Mouse (Mus musculus): Measurements from ENCODE around the gene Pebp1. TPM values are rescaled to one million over a fixed set of nuclear protein-coding genes. Genes with fewer than 3 reads are reported as not detected.

The Pebp1 gene
- polyA plus RNA-seq, 1 experiment from 2014 or later = 861 TPM

GRCm38 (mm10) chr5:117313420-117313819 lies 26.0 kb upstream of the Pebp1 start:
- DNase-seq (ENCODE audit: low spot score) (peak; percentile 62), ATAC-seq (replicated peaks; ENCODE audit: insufficient number of reproducible peaks, low FRiP score, low TSS enrichment, low read depth) (0 out of 2 replicates have a peak, but pooled peaks have one; percentile 29)
- Histone ChIP-seq H3K4me1 (ENCODE audit: control insufficient read depth, insufficient read depth, low read length) (no peaks in the 10 kb centered on the region), H3K9ac (replicated peaks; ENCODE audit: low read length) (no peak overlapping the region), H3K36me3 (replicated peaks; ENCODE audit: control insufficient read depth, insufficient read depth, low read depth, low read length) (no peaks in the 10 kb centered on the region), H3K4me3 (ENCODE audit: low read depth, low read length) (no peak overlapping the region), H3K9me3 (replicated peaks; ENCODE audit: control insufficient read depth, low read length) (no peaks in the 10 kb centered on the region), H3K27ac (replicated peaks; ENCODE audit: low read depth, low read length) (no peak overlapping the region), H3K4me2 (ENCODE audit: low read depth, low read length) (peak overlapping the region; percentile 17; the same call in 1 of the 2 replicates), H3K27me3 (ENCODE audit: control insufficient read depth, insufficient read depth, low read length) (0 out of 2 replicates have a peak, but pooled peaks cover 3% of the 10 kb centered on the region)
- 24% methylated on average over 14 of the region's 14 CpGs for WGBS

- ATAC-seq (replicated peaks; ENCODE audit: insufficient number of reproducible peaks, low FRiP score, low TSS enrichment, low read depth) (no peak), DNase-seq (ENCODE audit: low spot score) (peak; percentile 68)
- no peaks in the 10 kb centered on the region for H3K36me3 ChIP-seq (replicated peaks; ENCODE audit: control insufficient read depth, insufficient read depth, low read depth, low read length)
- no peak overlapping the region for H3K27ac ChIP-seq (replicated peaks; ENCODE audit: low read depth, low read length)
- H3K9ac ChIP-seq (replicated peaks; ENCODE audit: low read length) = no peak overlapping the region
- 38% methylated on average over 11 of the region's 11 CpGs for WGBS
- H3K4me1 ChIP-seq (ENCODE audit: control insufficient read depth, insufficient read depth, low read length) = no peaks in the 10 kb centered on the region
- H3K9me3 ChIP-seq (replicated peaks; ENCODE audit: control insufficient read depth, low read length) = no peaks in the 10 kb centered on the region
- no peak overlapping the region for H3K4me2 ChIP-seq (ENCODE audit: low read depth, low read length)
- H3K27me3 ChIP-seq (ENCODE audit: control insufficient read depth, insufficient read depth, low read length) = no peaks in the 10 kb centered on the region
- H3K4me3 ChIP-seq (ENCODE audit: low read depth, low read length) = no peak overlapping the region
Measured at GRCm38 (mm10) chr5:117307699-117308098, 20.3 kb upstream of the Pebp1 start.

- H3K9me3 ChIP-seq (replicated peaks; ENCODE audit: control insufficient read depth, low read length) = no peaks in the 10 kb centered on the region
- no peaks in the 10 kb centered on the region for H3K36me3 ChIP-seq (replicated peaks; ENCODE audit: control insufficient read depth, insufficient read depth, low read depth, low read length)
- no peak overlapping the region for H3K4me2 ChIP-seq (ENCODE audit: low read depth, low read length)
- ATAC-seq (replicated peaks; ENCODE audit: insufficient number of reproducible peaks, low FRiP score, low TSS enrichment, low read depth) (no peak), DNase-seq (ENCODE audit: low spot score) (no peak)
- H3K27ac ChIP-seq (replicated peaks; ENCODE audit: low read depth, low read length) = no peak overlapping the region
- H3K9ac ChIP-seq (replicated peaks; ENCODE audit: low read length) = no peak overlapping the region
- H3K27me3 ChIP-seq (ENCODE audit: control insufficient read depth, insufficient read depth, low read length) = no peaks in the 10 kb centered on the region
- 96% methylated on average over 2 of the region's 2 CpGs for WGBS
- H3K4me1 ChIP-seq (ENCODE audit: control insufficient read depth, insufficient read depth, low read length) = no peaks in the 10 kb centered on the region
- no peak overlapping the region for H3K4me3 ChIP-seq (ENCODE audit: low read depth, low read length)
Measured at GRCm38 (mm10) chr5:117306826-117307225, 19.4 kb upstream of the Pebp1 start.

- no peaks in the 10 kb centered on the region for H3K27me3 ChIP-seq (ENCODE audit: control insufficient read depth, insufficient read depth, low read length)
- no peak for DNase-seq (ENCODE audit: low spot score)
Measured at GRCm38 (mm10) chr5:117305754-117306153, 18.3 kb upstream of the Pebp1 start.

GRCm38 (mm10) chr5:117304947-117305346 lies 17.5 kb upstream of the Pebp1 start:
- ATAC-seq (replicated peaks; ENCODE audit: insufficient number of reproducible peaks, low FRiP score, low TSS enrichment, low read depth) (no peak), DNase-seq (ENCODE audit: low spot score) (peak; percentile 76)
- Histone ChIP-seq H3K4me1 (ENCODE audit: control insufficient read depth, insufficient read depth, low read length) (no peaks in the 10 kb centered on the region), H3K27ac (replicated peaks; ENCODE audit: low read depth, low read length) (no peak overlapping the region), H3K4me2 (ENCODE audit: low read depth, low read length) (no peak overlapping the region), H3K36me3 (replicated peaks; ENCODE audit: control insufficient read depth, insufficient read depth, low read depth, low read length) (no peaks in the 10 kb centered on the region), H3K9me3 (replicated peaks; ENCODE audit: control insufficient read depth, low read length) (no peaks in the 10 kb centered on the region), H3K27me3 (ENCODE audit: control insufficient read depth, insufficient read depth, low read length) (no peaks in the 10 kb centered on the region), H3K4me3 (ENCODE audit: low read depth, low read length) (no peak overlapping the region), H3K9ac (replicated peaks; ENCODE audit: low read length) (no peak overlapping the region)
- WGBS = 68% methylated on average over 7 of the region's 7 CpGs

More at GRCm38 (mm10) chr5:117305754-117306153, 18.3 kb upstream of the Pebp1 start:
- ATAC-seq (replicated peaks; ENCODE audit: insufficient number of reproducible peaks, low FRiP score, low TSS enrichment, low read depth) = no peak
- no peak overlapping the region for H3K27ac ChIP-seq (replicated peaks; ENCODE audit: low read depth, low read length)
- no peaks in the 10 kb centered on the region for H3K9me3 ChIP-seq (replicated peaks; ENCODE audit: control insufficient read depth, low read length)
- H3K4me1 ChIP-seq (ENCODE audit: control insufficient read depth, insufficient read depth, low read length) = no peaks in the 10 kb centered on the region
- no peak overlapping the region for H3K4me2 ChIP-seq (ENCODE audit: low read depth, low read length)
- H3K36me3 ChIP-seq (replicated peaks; ENCODE audit: control insufficient read depth, insufficient read depth, low read depth, low read length) = no peaks in the 10 kb centered on the region
- no peak overlapping the region for H3K4me3 ChIP-seq (ENCODE audit: low read depth, low read length)
- H3K9ac ChIP-seq (replicated peaks; ENCODE audit: low read length) = no peak overlapping the region
- 92% methylated on average over 5 of the region's 5 CpGs for WGBS

GRCm38 (mm10) chr5:117303691-117304579 lies 16.5 kb upstream of the Pebp1 start:
- Histone ChIP-seq H3K36me3 (replicated peaks; ENCODE audit: control insufficient read depth, insufficient read depth, low read depth, low read length) (no peaks in the 10 kb centered on the region), H3K4me1 (ENCODE audit: control insufficient read depth, insufficient read depth, low read length) (no peaks in the 10 kb centered on the region), H3K4me3 (ENCODE audit: low read depth, low read length) (no peak overlapping the region), H3K4me2 (ENCODE audit: low read depth, low read length) (no peak overlapping the region), H3K9ac (replicated peaks; ENCODE audit: low read length) (no peak overlapping the region), H3K9me3 (replicated peaks; ENCODE audit: control insufficient read depth, low read length) (no peaks in the 10 kb centered on the region), H3K27me3 (ENCODE audit: control insufficient read depth, insufficient read depth, low read length) (no peaks in the 10 kb centered on the region), H3K27ac (replicated peaks; ENCODE audit: low read depth, low read length) (no peak overlapping the region)
- 56% methylated on average over 18 of the region's 18 CpGs for WGBS
- ATAC-seq (replicated peaks; ENCODE audit: insufficient number of reproducible peaks, low FRiP score, low TSS enrichment, low read depth) (no peak), DNase-seq (ENCODE audit: low spot score) (no peak)

- Histone ChIP-seq H3K4me2 (ENCODE audit: low read depth, low read length) (no peak overlapping the region), H3K27me3 (ENCODE audit: control insufficient read depth, insufficient read depth, low read length) (no peaks in the 10 kb centered on the region), H3K4me1 (ENCODE audit: control insufficient read depth, insufficient read depth, low read length) (no peaks in the 10 kb centered on the region), H3K9ac (replicated peaks; ENCODE audit: low read length) (no peak overlapping the region), H3K4me3 (ENCODE audit: low read depth, low read length) (no peak overlapping the region), H3K27ac (replicated peaks; ENCODE audit: low read depth, low read length) (no peak overlapping the region), H3K36me3 (replicated peaks; ENCODE audit: control insufficient read depth, insufficient read depth, low read depth, low read length) (no peaks in the 10 kb centered on the region), H3K9me3 (replicated peaks; ENCODE audit: control insufficient read depth, low read length) (no peaks in the 10 kb centered on the region)
- ATAC-seq (replicated peaks; ENCODE audit: insufficient number of reproducible peaks, low FRiP score, low TSS enrichment, low read depth) (no peak), DNase-seq (ENCODE audit: low spot score) (no peak)
- WGBS = 79% methylated on average over 3 of the region's 3 CpGs
Measured at GRCm38 (mm10) chr5:117302899-117303298, 15.5 kb upstream of the Pebp1 start.

GRCm38 (mm10) chr5:117295011-117295410 lies 7.6 kb upstream of the Pebp1 start:
- Histone ChIP-seq H3K27ac (replicated peaks; ENCODE audit: low read depth, low read length) (no peak overlapping the region), H3K36me3 (replicated peaks; ENCODE audit: control insufficient read depth, insufficient read depth, low read depth, low read length) (no peaks in the 10 kb centered on the region), H3K4me1 (ENCODE audit: control insufficient read depth, insufficient read depth, low read length) (no peaks in the 10 kb centered on the region), H3K9ac (replicated peaks; ENCODE audit: low read length) (no peak overlapping the region), H3K27me3 (ENCODE audit: control insufficient read depth, insufficient read depth, low read length) (no peaks in the 10 kb centered on the region), H3K4me2 (ENCODE audit: low read depth, low read length) (no peak overlapping the region), H3K9me3 (replicated peaks; ENCODE audit: control insufficient read depth, low read length) (no peaks in the 10 kb centered on the region), H3K4me3 (ENCODE audit: low read depth, low read length) (no peak overlapping the region)
- no peak for DNase-seq (ENCODE audit: low spot score)
- ATAC-seq (replicated peaks; ENCODE audit: insufficient number of reproducible peaks, low FRiP score, low TSS enrichment, low read depth) = no peak
- WGBS = 84% methylated on average over 8 of the region's 8 CpGs
